Mouse (Mus musculus) testis, adult 2 months (tissue): Measurements from ENCODE around the gene Tmem220. TPM values are rescaled to one million over a fixed set of nuclear protein-coding genes. Genes with fewer than 3 reads are reported as not detected.

Source experiments
- H3K27ac ChIP-seq: fragments of 200-500 bp; 2 replicates; pipeline ENCODE4 v1.5.1; 2012; ENCODE audit warnings: low read depth, low read length; ENCODE audit not compliant: control insufficient read depth, insufficient read depth
- H3K27me3 ChIP-seq: fragments of 200-500 bp; 2 replicates; pipeline ENCODE4 v1.6.1; 2012; ENCODE audit warnings: mild to moderate bottlenecking, low read length, moderate library complexity; ENCODE audit not compliant: control insufficient read depth, insufficient read depth
- H3K36me3 ChIP-seq: fragments of 200-500 bp; 2 replicates; pipeline ENCODE4 v1.6.1; 2012; ENCODE audit warnings: mild to moderate bottlenecking, low read length; ENCODE audit not compliant: control insufficient read depth, insufficient read depth
- H3K4me1 ChIP-seq: fragments of 200-500 bp; 2 replicates; pipeline ENCODE4 v1.6.1; 2012; ENCODE audit warnings: low read length; ENCODE audit not compliant: control insufficient read depth, insufficient read depth
- H3K4me3 ChIP-seq: fragments of 200-500 bp; 2 replicates; pipeline ENCODE4 v1.5.1; 2012; ENCODE audit warnings: low read depth, mild to moderate bottlenecking, low read length, moderate library complexity, mixed read lengths; ENCODE audit not compliant: control insufficient read depth
- CTCF ChIP-seq: fragments of 200-500 bp; IDR thresholded peaks from 2 replicates; pipeline ENCODE4 v1.5.1; 2012; ENCODE audit warnings: low read depth, mild to moderate bottlenecking, inconsistent platforms, low read length, moderate library complexity; ENCODE audit not compliant: control insufficient read depth, insufficient read depth, insufficient replicate concordance
- POLR2A ChIP-seq: fragments of 200-500 bp; IDR thresholded peaks from 2 replicates; pipeline ENCODE4 v1.6.1; 2012; ENCODE audit warnings: low read depth, mild to moderate bottlenecking, inconsistent platforms, low read length, moderate library complexity; ENCODE audit not compliant: control insufficient read depth
- polyA plus RNA-seq: library from polyadenylated mRNA; depleted of rRNA; stranded (reverse); fragments of >200 nt; gene quantifications from 2 replicates; pipeline ENCODE4 v1.2.3, GENCODE M21; 2012

The Tmem220 gene
- polyA plus RNA-seq, 1 experiment: 0.22 TPM

DNA sequence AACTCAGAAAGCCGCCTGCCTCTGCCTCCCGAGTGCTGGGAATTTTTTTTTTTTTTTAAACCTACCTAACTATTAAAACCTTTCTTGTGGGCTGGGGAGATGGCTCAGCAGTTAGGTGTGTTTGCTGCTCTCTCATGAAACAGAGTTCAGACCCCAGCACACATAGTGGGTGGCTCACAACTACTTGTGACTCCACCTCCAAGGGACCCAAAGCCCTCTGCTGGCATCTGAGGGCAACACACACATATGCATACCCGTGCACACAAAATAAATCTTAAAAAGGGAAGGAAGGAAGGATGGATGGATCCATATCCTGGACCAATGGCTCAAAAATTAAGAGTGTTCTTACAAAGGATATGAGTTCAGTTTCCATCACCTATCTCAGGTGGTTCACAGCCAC lies 24.3 kb downstream of the Tmem220 start:
- Histone ChIP-seq H3K4me1 (peaks cover 4% of the 10 kb centered on the region; the same call in 1 of the 2 replicates), H3K27me3 (no peaks in the 10 kb centered on the region), H3K4me3 (no peak overlapping the region), H3K36me3 (no peaks in the 10 kb centered on the region), H3K27ac (no peak overlapping the region)
- TF ChIP-seq CTCF: no peak
- no peak for TF ChIP-seq POLR2A

DNA sequence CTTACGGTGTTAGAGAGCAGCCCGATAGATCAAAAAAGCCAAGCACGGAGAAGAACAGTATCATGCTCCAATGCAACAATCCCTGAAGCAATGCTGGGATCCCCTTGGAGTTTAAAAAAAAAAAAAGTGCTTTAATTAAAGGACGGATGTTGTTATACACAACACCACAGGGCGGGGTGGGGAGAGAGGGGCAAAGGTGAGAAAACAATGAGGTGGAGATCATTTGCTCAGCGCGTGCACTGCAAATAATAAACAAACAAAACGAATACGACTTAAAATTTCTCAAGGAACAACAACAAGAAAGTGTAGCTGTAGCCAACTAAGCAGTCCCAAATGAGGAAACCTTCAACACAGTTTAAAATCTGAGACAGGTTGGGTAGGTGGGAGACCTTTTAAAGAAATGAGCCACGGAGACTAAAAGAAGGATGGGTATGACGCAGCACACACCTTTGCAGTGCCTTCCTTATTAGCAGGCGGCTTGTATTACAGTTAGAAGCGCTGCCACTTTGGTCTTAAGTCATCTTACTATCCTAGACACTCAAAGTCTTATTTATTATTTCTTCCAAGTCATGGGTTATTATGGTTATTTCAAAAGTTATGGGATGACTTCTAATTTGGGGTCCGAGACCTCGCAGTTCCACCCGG lies 26.8 kb downstream of the Tmem220 start:
- H3K27me3 ChIP-seq: no peaks in the 10 kb centered on the region
- peaks cover 4% of the 10 kb centered on the region; the same call in 1 of the 2 replicates for H3K4me1 ChIP-seq
- TF ChIP-seq POLR2A (no peak), CTCF (no peak)
- peak overlapping the region; percentile 88 for H3K27ac ChIP-seq
- H3K4me3 ChIP-seq: peak overlapping the region; percentile 98
- no peaks in the 10 kb centered on the region; the same call in 1 of the 2 replicates for H3K36me3 ChIP-seq

DNA sequence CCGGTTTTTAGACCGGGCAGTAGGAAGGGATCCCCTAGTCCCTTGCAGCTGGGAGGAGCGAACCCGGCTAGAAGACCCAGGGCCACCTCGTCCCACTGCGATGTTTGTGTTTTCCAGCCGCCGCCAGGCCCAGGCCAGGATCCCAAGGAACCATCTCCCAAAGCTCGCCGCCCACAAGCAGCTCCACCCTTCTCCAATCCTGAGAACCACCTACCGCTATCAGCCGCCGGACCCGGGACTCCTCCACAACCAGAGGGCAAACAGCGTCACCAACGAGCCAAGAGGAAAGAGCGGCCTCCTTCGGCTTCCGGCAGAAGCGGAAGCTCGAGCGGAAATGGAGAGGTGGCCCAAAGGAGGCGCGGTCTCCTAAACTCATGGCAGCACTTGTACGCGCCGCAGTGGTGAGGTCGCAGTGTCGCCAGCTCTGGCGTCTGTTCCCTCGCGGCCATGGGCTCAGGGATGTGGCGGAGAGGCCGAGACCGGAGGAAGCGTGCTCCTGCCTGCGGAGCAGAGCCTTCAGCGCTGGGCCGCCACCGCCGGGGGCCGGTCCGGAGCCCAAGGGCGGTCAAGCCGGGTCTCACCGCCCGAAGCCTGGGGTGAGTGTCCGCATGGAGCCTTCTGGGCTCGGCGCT lies 27.5 kb downstream of the Tmem220 start, which contains the start of the genes Adprm and Sco1:
TSS of gene Adprm (minus strand) at position 274 of the 632 bp plus-strand sequence.
TSS of gene Sco1 (plus strand) at position 350 of the 632 bp plus-strand sequence.
- Histone ChIP-seq H3K36me3 (no peaks in the 10 kb centered on the region; the same call in 1 of the 2 replicates), H3K4me3 (peak within 1 kb of the TSS; percentile 98)

DNA sequence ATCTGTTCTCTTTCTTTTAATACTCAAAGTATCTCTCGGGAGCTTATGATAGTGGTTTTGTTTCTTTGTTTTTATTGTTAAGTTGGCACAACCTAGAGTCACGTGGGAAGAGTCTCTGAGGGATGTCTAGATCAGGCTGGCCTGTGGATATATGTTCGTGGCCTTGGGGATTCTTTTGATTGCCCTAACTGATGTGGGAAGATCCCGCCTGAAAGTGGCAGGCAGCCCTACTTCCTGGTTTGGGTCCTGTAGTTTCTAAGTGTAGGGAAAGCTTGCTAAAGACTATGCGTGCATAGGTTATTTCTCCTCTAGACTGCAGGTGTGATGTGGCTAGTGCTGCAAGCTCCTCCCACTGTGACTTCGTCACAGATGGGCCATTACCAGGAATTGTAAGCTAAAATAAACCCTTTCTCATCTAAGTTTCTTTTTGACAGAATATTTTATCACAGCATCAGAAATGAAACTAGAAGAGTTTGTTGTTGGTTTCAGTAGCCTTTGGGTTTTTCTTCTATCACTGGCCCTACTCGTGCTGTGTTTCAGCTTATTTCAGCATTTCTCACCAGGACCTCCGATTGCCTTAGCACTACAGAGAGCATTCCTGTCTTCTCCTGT lies 29.9 kb downstream of the Tmem220 start:
- Histone ChIP-seq H3K4me3 (no peak overlapping the region), H3K27ac (no peak overlapping the region), H3K36me3 (peaks cover 2% of the 10 kb centered on the region), H3K4me1 (peaks cover 4% of the 10 kb centered on the region; the same call in 1 of the 2 replicates), H3K27me3 (no peaks in the 10 kb centered on the region)
- no peak for TF ChIP-seq POLR2A

More for the DNA sequence above, 27.5 kb downstream of the Tmem220 start, which contains the start of the genes Adprm and Sco1:
- Histone ChIP-seq H3K27ac (peak within 1 kb of the TSS; percentile 88), H3K4me1 (peaks cover 4% of the 10 kb centered on the region; the same call in 1 of the 2 replicates), H3K27me3 (no peaks in the 10 kb centered on the region)
- peak; percentile 88 for TF ChIP-seq POLR2A
- TF ChIP-seq CTCF: no peak

DNA sequence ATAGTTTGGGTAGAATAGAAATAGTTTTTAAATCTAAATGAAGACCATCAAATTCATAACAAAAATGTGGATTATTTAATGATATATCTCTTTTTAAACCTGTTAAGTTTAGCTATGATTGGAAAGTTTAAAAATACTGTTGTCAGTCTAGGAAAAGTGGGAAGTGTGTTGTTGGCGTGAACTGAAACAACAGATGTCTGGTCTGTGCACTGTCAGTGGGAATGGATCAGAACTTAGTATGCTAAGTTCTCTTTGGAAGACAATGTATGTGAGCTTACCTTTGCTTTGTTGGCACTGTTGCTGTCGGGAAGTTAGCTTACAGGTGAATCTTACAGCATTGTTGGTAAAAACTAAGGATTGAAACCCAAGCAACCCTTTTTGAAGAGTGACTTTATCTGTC lies 36.4 kb downstream of the Tmem220 start:
- TF ChIP-seq CTCF (no peak), POLR2A (no peak)
- no peak overlapping the region for H3K27ac ChIP-seq
- H3K4me1 ChIP-seq: no peaks in the 10 kb centered on the region
- H3K27me3 ChIP-seq: no peaks in the 10 kb centered on the region
- H3K36me3 ChIP-seq: peaks cover 2% of the 10 kb centered on the region
- H3K4me3 ChIP-seq: no peak overlapping the region

DNA sequence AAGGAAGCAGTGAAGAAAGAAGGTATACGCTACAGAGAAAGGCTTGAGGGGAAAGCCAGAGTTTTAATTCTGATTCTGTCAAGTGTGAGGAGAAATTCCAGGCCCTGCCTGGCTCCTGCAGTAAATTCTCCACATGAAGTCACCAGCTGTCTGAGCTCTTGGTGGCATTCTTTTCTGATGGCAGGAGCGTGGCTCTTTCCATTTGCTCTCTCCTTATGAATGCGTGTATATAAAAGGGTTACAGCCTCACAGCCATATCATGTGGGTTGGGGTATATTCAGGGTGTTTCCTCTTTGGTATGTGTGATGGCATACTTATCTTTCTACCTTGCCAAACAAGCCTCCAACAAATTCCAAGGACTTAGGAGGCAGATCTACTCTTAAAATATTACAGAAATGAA lies 37.8 kb downstream of the Tmem220 start:
- peaks cover 2% of the 10 kb centered on the region for H3K36me3 ChIP-seq
- TF ChIP-seq CTCF (no peak), POLR2A (no peak)
- H3K4me3 ChIP-seq: no peak overlapping the region
- H3K4me1 ChIP-seq: no peaks in the 10 kb centered on the region
- H3K27ac ChIP-seq: no peak overlapping the region
- H3K27me3 ChIP-seq: no peaks in the 10 kb centered on the region

DNA sequence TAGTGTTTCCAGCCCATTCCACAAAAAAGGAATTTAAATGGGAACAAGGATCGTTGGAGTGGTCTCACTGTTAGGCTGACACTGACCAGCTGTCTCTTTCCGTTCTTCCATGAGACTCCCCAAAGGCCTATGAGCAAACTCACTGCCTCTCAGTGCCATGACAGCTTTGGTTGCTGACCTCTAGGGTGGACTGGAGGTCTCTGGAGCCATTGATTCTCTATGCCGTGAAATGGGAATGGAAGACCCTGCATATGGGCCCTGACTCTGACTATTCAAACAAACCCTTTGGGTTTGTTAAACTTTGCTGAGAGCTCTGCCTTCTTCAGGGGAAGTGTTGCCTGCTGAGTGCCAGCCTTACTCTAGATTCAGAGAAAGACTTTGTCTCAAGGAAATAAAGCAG lies 42.8 kb downstream of the Tmem220 start:
- no peaks in the 10 kb centered on the region for H3K4me1 ChIP-seq
- no peak overlapping the region for H3K27ac ChIP-seq
- no peak overlapping the region for H3K4me3 ChIP-seq
- no peak for TF ChIP-seq CTCF
- TF ChIP-seq POLR2A: no peak
- H3K36me3 ChIP-seq: no peaks in the 10 kb centered on the region
- no peaks in the 10 kb centered on the region for H3K27me3 ChIP-seq
